ENCODE assay signal across 13 mouse cellular contexts in the genomic region with DNA sequence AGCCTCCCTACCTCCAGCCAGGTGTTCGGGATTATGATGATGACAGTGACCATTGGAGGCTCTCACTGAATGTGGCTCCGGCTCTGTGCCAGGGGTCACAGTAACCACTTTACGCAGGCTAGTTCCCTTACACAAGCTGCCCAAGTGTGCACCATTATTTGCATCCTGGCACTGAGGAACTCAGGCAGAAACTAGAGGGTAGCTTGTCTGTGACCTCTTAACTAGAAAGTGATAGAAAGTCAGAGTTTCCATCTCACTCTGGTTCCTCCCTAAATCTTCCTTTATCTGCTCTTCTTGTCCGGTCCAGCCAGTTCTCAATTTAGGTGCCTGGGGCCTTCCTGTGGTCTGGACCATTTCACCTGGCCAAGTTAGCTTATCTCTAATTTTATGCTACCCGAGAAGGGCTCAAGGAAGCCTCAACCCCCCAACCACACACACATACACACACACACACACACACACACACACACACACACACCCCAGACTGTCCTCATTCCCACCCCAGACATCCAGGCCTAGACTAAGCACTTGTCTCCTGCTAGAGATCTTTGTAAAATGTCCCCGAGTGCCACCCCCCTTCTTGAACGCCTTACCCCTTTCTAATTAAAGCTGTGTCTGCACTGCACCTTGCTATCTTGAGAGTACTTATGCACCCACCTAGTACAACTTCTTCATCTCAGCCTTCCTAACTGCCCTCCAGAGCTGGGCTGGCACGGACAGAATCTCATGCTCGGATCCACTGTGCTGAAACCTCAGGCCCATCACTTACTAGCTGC. TPM values are rescaled to one million over a fixed set of nuclear protein-coding genes. Genes with fewer than 3 reads are reported as not detected.
DNase-seq lines count a peak whose midpoint lies in the region; ATAC-seq lines count a peak whose summit lies in the region.
"Had no signal": no experiment of that assay in that cellular context is flagged by ENCODE, and none has a peak within 500 bp of the region (broad histone marks: within the 10 kb centered on the region; RNA-seq: fewer than 3 reads in every experiment).

No protein-coding gene starts in this region.

- WGBS in hindbrain, embryonic 13.5 days, result 85% methylated on average over 9 of the region's 9 CpGs
- 80% methylated on average over 9 of the region's 9 CpGs for WGBS in hindbrain, embryonic 16.5 days
- 65% methylated on average over 9 of the region's 9 CpGs for WGBS in embryonic facial prominence, embryonic 15.5 days

- intact Hi-C loops in heart, postnatal 10 days (cut with DNase I), result no loop called here

- no peaks in the 10 kb centered on the region for H3K27me3 ChIP-seq in hindbrain, embryonic 13.5 days
- H3K27me3 ChIP-seq in hindbrain, embryonic 16.5 days (replicated peaks; ENCODE audit: control insufficient read depth, insufficient read depth, low read length), result no peaks in the 10 kb centered on the region
- no peaks in the 10 kb centered on the region for H3K27me3 ChIP-seq in embryonic facial prominence, embryonic 15.5 days
- H3K27me3 ChIP-seq: intestine, embryonic 15.5 days; liver, embryonic 15.5 days had no signal

- H3K4me3 ChIP-seq in hindbrain, embryonic 13.5 days, result no peak overlapping the region
- no peak overlapping the region for H3K4me3 ChIP-seq in hindbrain, embryonic 16.5 days (ENCODE audit: low read length)
- H3K4me3 ChIP-seq in embryonic facial prominence, embryonic 15.5 days (replicated peaks), result 0 out of 2 replicates have a peak overlapping the region, but pooled peaks have one; percentile 4
- H3K4me3 ChIP-seq: intestine, embryonic 15.5 days; liver, embryonic 15.5 days had no signal

- no peak overlapping the region for H3K27ac ChIP-seq in hindbrain, embryonic 13.5 days
- no peak overlapping the region for H3K27ac ChIP-seq in hindbrain, embryonic 16.5 days (ENCODE audit: low read depth, low read length)
- peak overlapping the region; percentile 85 for H3K27ac ChIP-seq in embryonic facial prominence, embryonic 15.5 days (replicated peaks)
- H3K27ac ChIP-seq: intestine, embryonic 15.5 days had no signal

- 0 out of 2 replicates have a peak, but pooled peaks have one; percentile 25 for ATAC-seq in hindbrain, embryonic 13.5 days (ENCODE audit: low FRiP score)
- no peak for ATAC-seq in hindbrain, embryonic 16.5 days
- ATAC-seq in embryonic facial prominence, embryonic 15.5 days (ENCODE audit: insufficient number of reproducible peaks, low FRiP score, low TSS enrichment, low read depth), result no peak
- ATAC-seq: CD4-positive, CD25-positive, alpha-beta regulatory T cell, adult 4 months; intestine, embryonic 15.5 days had no signal

- H3K4me2 ChIP-seq in hindbrain, embryonic 13.5 days, result no peak overlapping the region
- no peak overlapping the region for H3K4me2 ChIP-seq in hindbrain, embryonic 16.5 days (ENCODE audit: low read length)
- no peak overlapping the region; the same call in 1 of the 2 replicates for H3K4me2 ChIP-seq in embryonic facial prominence, embryonic 15.5 days (replicated peaks)
- H3K4me2 ChIP-seq: intestine, embryonic 15.5 days; liver, embryonic 15.5 days had no signal

- peaks cover 19% of the 10 kb centered on the region for H3K4me1 ChIP-seq in hindbrain, embryonic 13.5 days (replicated peaks)
- peaks cover 9% of the 10 kb centered on the region; the same call in 1 of the 2 replicates for H3K4me1 ChIP-seq in hindbrain, embryonic 16.5 days (ENCODE audit: control insufficient read depth, insufficient read depth, low read depth, low read length)
- peaks cover 22% of the 10 kb centered on the region for H3K4me1 ChIP-seq in embryonic facial prominence, embryonic 15.5 days

- no peaks in the 10 kb centered on the region for H3K36me3 ChIP-seq in hindbrain, embryonic 13.5 days
- no peaks in the 10 kb centered on the region for H3K36me3 ChIP-seq in hindbrain, embryonic 16.5 days (ENCODE audit: control insufficient read depth, insufficient read depth, low read length)
- no peaks in the 10 kb centered on the region for H3K36me3 ChIP-seq in embryonic facial prominence, embryonic 15.5 days
- H3K36me3 ChIP-seq: intestine, embryonic 15.5 days; liver, embryonic 15.5 days had no signal

- no peak overlapping the region for H3K9ac ChIP-seq in hindbrain, embryonic 13.5 days
- no peak overlapping the region for H3K9ac ChIP-seq in hindbrain, embryonic 16.5 days (ENCODE audit: low read depth, low read length)
- H3K9ac ChIP-seq in embryonic facial prominence, embryonic 15.5 days, result no peak overlapping the region
- H3K9ac ChIP-seq: intestine, embryonic 15.5 days; liver, embryonic 15.5 days had no signal

- DNase-seq in heart, adult 11 months, result peak; percentile 82
- DNase-seq in heart, postnatal 10 days, result no peak
- DNase-seq in B cell, adult 2 months, result peak; percentile 25 to 32
- DNase-seq in thymus, postnatal 10 days (ENCODE audit: low spot score in 2 of 2), result no peak
- DNase-seq: adrenal gland, postnatal 25 days; cerebellum, adult 9-10 months had no signal

- no peaks in the 10 kb centered on the region for H3K9me3 ChIP-seq in hindbrain, embryonic 13.5 days
- no peaks in the 10 kb centered on the region for H3K9me3 ChIP-seq in hindbrain, embryonic 16.5 days (ENCODE audit: control insufficient read depth, low read length)
- no peaks in the 10 kb centered on the region for H3K9me3 ChIP-seq in embryonic facial prominence, embryonic 15.5 days (replicated peaks)
- H3K9me3 ChIP-seq: intestine, embryonic 15.5 days; liver, embryonic 15.5 days had no signal

RNA-seq across cellular contexts. Expression of a gene that starts 4.8 kb away (rescaled TPM):
- 10 to 100 TPM; 31.3 to 34.9 TPM for total RNA-seq in heart, postnatal 10 days (2021)
- polyA plus RNA-seq in hindbrain, embryonic 13.5 days (2015; fragmentation: Nextera tagmentation; extraction: Ambion mirVana), result 48.2 and 49.5 TPM in 2 replicates
- 44.5 and 55.2 TPM in 2 replicates for polyA plus RNA-seq in hindbrain, embryonic 16.5 days (2015; fragmentation: Nextera tagmentation; extraction: Ambion mirVana)
- polyA plus RNA-seq in embryonic facial prominence, embryonic 15.5 days (2015; fragmentation: Nextera tagmentation; extraction: Ambion mirVana), result 17.7 and 18.1 TPM in 2 replicates

RNA-seq across cellular contexts. Expression of a gene that starts 22.1 kb away (rescaled TPM):
- 10 to 100 TPM; 19.7 to 23.4 TPM for total RNA-seq in heart, postnatal 10 days (2021)
- polyA plus RNA-seq in hindbrain, embryonic 13.5 days (2015; fragmentation: Nextera tagmentation; extraction: Ambion mirVana), result 6.0 and 6.1 TPM in 2 replicates
- 6.7 and 6.9 TPM in 2 replicates for polyA plus RNA-seq in hindbrain, embryonic 16.5 days (2015; fragmentation: Nextera tagmentation; extraction: Ambion mirVana)
- polyA plus RNA-seq in embryonic facial prominence, embryonic 15.5 days (2015; fragmentation: Nextera tagmentation; extraction: Ambion mirVana), result 25.1 and 27.1 TPM in 2 replicates

RNA-seq across cellular contexts. Expression of a gene that starts 41.4 kb away (rescaled TPM):
- 1 to 10 TPM; 1.8 to 2.2 TPM for total RNA-seq in heart, postnatal 10 days (2021)
- polyA plus RNA-seq in hindbrain, embryonic 13.5 days (2015; fragmentation: Nextera tagmentation; extraction: Ambion mirVana), result 10.4 and 21.2 TPM in 2 replicates
- polyA plus RNA-seq in hindbrain, embryonic 16.5 days (2015; fragmentation: Nextera tagmentation; extraction: Ambion mirVana), result 22.8 and 23.5 TPM in 2 replicates
- 13.3 and 16.6 TPM in 2 replicates for polyA plus RNA-seq in embryonic facial prominence, embryonic 15.5 days (2015; fragmentation: Nextera tagmentation; extraction: Ambion mirVana)
- total RNA-seq: left cerebral cortex, adult 18-20 months had no signal

Comparison
In these comparisons a context has a peak if more than half of its experiments do, and no peak if none do; other contexts are left out.
1. DNase-seq: peak in heart, adult 11 months (single experiment) and B cell, adult 2 months (2 of 2); none in heart, postnatal 10 days (0 of 2) and thymus, postnatal 10 days (0 of 2).